Mouse (Mus musculus): ENCODE data around the gene Zswim1.

Gene Zswim1

GRCm38 (mm10) chr2:164822636-164823165 lies at the start of gene Zswim1:
Gene Zswim1 (plus strand): TSS chr2:164822686.
- peak; percentile 95 for ATAC-seq (ENCODE audit: low TSS enrichment)

GRCm38 (mm10) chr2:164773229-164773988 lies 49.1 kb upstream of the Zswim1 start:
- ATAC-seq (ENCODE audit: low TSS enrichment), result no peak

GRCm38 (mm10) chr2:164773989-164774364 lies 48.5 kb upstream of the Zswim1 start:
- ATAC-seq (ENCODE audit: low TSS enrichment), result no peak

GRCm38 (mm10) chr2:164776130-164776529 lies 46.4 kb upstream of the Zswim1 start:
- ATAC-seq (ENCODE audit: low TSS enrichment), result no peak

- ATAC-seq (ENCODE audit: low TSS enrichment), result no peak
These were observed 45.7 kb upstream of the Zswim1 start for GRCm38 (mm10) chr2:164776801-164777200.

GRCm38 (mm10) chr2:164777246-164778014 lies 45.1 kb upstream of the Zswim1 start:
- ATAC-seq (ENCODE audit: low TSS enrichment), result no peak

GRCm38 (mm10) chr2:164778015-164778287 lies 44.5 kb upstream of the Zswim1 start:
- no peak for ATAC-seq (ENCODE audit: low TSS enrichment)

GRCm38 (mm10) chr2:164778809-164779208 lies 43.7 kb upstream of the Zswim1 start:
- no peak for ATAC-seq (ENCODE audit: low TSS enrichment)

- ATAC-seq (ENCODE audit: low TSS enrichment), result no peak
These were observed 42.9 kb upstream of the Zswim1 start, which contains the start of gene Tnnc2 for GRCm38 (mm10) chr2:164779481-164780086. Gene Tnnc2 (minus strand): TSS chr2:164779967.

- ATAC-seq (ENCODE audit: low TSS enrichment), result no peak
These were observed 40.6 kb upstream of the Zswim1 start for GRCm38 (mm10) chr2:164781876-164782275.

- no peak for ATAC-seq (ENCODE audit: low TSS enrichment)
These were observed 38.4 kb upstream of the Zswim1 start for GRCm38 (mm10) chr2:164783926-164784581.

GRCm38 (mm10) chr2:164784869-164785420 lies 37.5 kb upstream of the Zswim1 start:
- no peak for ATAC-seq (ENCODE audit: low TSS enrichment)

GRCm38 (mm10) chr2:164785481-164786387 lies 36.8 kb upstream of the Zswim1 start, which contains the start of gene Snx21:
Gene Snx21 (plus strand): TSS chr2:164785823.
- peak; percentile 85 for ATAC-seq (ENCODE audit: low TSS enrichment)

GRCm38 (mm10) chr2:164786388-164786885 lies 36.0 kb upstream of the Zswim1 start:
- ATAC-seq (ENCODE audit: low TSS enrichment), result 0 out of 2 replicates have a peak, but pooled peaks have one; percentile 13

- ATAC-seq (ENCODE audit: low TSS enrichment), result no peak
These were observed 35.5 kb upstream of the Zswim1 start for GRCm38 (mm10) chr2:164787032-164787431.

- ATAC-seq (ENCODE audit: low TSS enrichment), result no peak
These were observed 34.7 kb upstream of the Zswim1 start for GRCm38 (mm10) chr2:164787779-164788178.

GRCm38 (mm10) chr2:164788411-164788810 lies 34.1 kb upstream of the Zswim1 start:
- ATAC-seq (ENCODE audit: low TSS enrichment), result no peak

GRCm38 (mm10) chr2:164790451-164790850 lies 32.0 kb upstream of the Zswim1 start:
- ATAC-seq (ENCODE audit: low TSS enrichment), result no peak

- no peak for ATAC-seq (ENCODE audit: low TSS enrichment)
These were observed 30.6 kb upstream of the Zswim1 start for GRCm38 (mm10) chr2:164791841-164792261.
